Mouse (Mus musculus): ENCODE measurements around the gene Abcd2. TPM values are rescaled to one million over a fixed set of nuclear protein-coding genes. Genes with fewer than 3 reads are reported as not detected.

Gene Abcd2
- total and polyA plus RNA-seq, 3 experiments, result not detected

DNA sequence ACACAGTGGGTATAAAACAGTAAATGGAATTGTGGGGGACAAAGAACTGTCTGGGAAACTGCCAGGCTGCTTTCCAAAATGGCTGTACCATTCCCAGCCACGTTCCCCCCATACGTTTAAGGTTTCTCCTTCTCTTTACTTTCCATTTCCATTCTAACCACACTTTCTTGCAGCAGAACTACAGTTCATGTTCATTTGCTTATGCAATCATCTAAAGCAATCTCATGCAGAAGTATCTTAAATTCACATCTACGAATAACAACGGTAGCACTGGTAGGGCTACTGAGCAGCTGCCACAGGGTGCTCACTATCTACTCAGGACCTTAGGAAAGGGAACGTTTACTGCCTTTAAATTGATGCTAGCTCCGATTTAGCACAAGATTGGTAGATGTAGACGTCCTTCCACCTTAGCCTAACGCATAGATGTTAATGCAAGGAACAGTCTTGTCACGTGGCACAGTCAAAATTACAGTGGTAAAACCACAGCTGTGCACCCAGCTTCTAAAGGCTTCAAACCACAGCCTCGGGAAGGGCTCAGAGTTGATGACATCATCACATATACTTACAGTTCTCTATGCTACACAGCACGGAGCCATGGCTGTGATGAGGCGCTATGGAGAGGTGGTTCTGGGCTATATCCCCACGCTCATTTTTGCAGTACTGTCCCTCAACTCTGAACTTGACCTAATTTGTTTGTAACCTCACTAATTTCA lies 23.6 kb downstream of the Abcd2 start:
- H3K9me3 ChIP-seq (replicated peaks), result peaks cover 30% of the 10 kb centered on the region
- H3K36me3 ChIP-seq (replicated peaks), result no peaks in the 10 kb centered on the region
- no peak for DNase-seq (ENCODE audit: low spot score)
- no peaks in the 10 kb centered on the region for H3K4me1 ChIP-seq (ENCODE audit: insufficient read depth, low read depth, low read length)
- TF ChIP-seq TAL1 (conservative IDR thresholded peaks at IDR 0.05; ENCODE audit: low read depth, low read length), result no peak
- TF ChIP-seq GATA1 (IDR thresholded peaks at IDR 0.05; ENCODE audit: borderline replicate concordance, low read length), result no peak
- TF ChIP-seq CTCF (IDR thresholded peaks at IDR 0.05; ENCODE audit: low read depth, low read length), result no peak
- no peak for TF ChIP-seq GATA2 (IDR thresholded peaks at IDR 0.05; ENCODE audit: borderline replicate concordance, low read depth, low read length)
- no peak for TF ChIP-seq POLR2AphosphoS5 (IDR thresholded peaks at IDR 0.05; ENCODE audit: insufficient replicate concordance, low read depth, low read length)
- no peak for ATAC-seq (ENCODE audit: extremely low read depth, insufficient number of reproducible peaks, low FRiP score, poor library complexity, severe bottlenecking)
- H3K4me3 ChIP-seq (ENCODE audit: low read depth, low read length), result no peak overlapping the region
- H3K27me3 ChIP-seq (ENCODE audit: insufficient read depth, low read length), result no peaks in the 10 kb centered on the region

- TF ChIP-seq GATA2 (IDR thresholded peaks at IDR 0.05; ENCODE audit: borderline replicate concordance, low read depth, low read length) (no peak), GATA1 (IDR thresholded peaks at IDR 0.05; ENCODE audit: borderline replicate concordance, low read length) (no peak), TAL1 (conservative IDR thresholded peaks at IDR 0.05; ENCODE audit: low read depth, low read length) (no peak), POLR2AphosphoS5 (IDR thresholded peaks at IDR 0.05; ENCODE audit: insufficient replicate concordance, low read depth, low read length) (no peak), CTCF (IDR thresholded peaks at IDR 0.05; ENCODE audit: low read depth, low read length) (no peak)
- no peak overlapping the region for H3K4me3 ChIP-seq (ENCODE audit: low read depth, low read length)
- peaks cover 23% of the 10 kb centered on the region for H3K9me3 ChIP-seq (replicated peaks)
- no peaks in the 10 kb centered on the region for H3K36me3 ChIP-seq (replicated peaks)
- no peaks in the 10 kb centered on the region for H3K4me1 ChIP-seq (ENCODE audit: insufficient read depth, low read depth, low read length)
- H3K27me3 ChIP-seq (ENCODE audit: insufficient read depth, low read length), result no peaks in the 10 kb centered on the region
- no peak for DNase-seq (ENCODE audit: low spot score)
- ATAC-seq (ENCODE audit: extremely low read depth, insufficient number of reproducible peaks, low FRiP score, poor library complexity, severe bottlenecking), result no peak
Observed at GRCm38 (mm10) chr15:91165021-91165420, 26.6 kb downstream of the Abcd2 start.

DNA sequence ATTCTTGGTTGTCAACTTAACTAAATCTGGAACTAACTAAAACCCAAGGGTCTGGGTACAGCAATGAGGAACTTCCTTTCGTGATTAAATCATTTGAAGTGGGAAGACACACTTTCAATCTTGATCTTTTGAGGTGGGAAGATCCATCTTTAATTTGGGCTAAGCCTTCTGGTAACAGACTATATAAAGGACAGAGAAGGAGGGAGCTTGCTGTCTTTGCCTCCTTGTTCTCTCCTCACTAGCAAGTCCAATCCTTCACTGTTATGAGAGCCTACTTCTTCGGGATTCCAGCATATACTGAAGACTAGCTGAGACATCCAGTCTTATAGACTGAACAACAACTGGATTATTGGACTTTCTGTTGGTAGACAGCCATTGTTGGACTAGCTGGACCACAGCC lies 28.1 kb downstream of the Abcd2 start:
- Histone ChIP-seq H3K4me3 (ENCODE audit: low read depth, low read length) (no peak overlapping the region), H3K36me3 (replicated peaks) (no peaks in the 10 kb centered on the region), H3K4me1 (ENCODE audit: insufficient read depth, low read depth, low read length) (no peaks in the 10 kb centered on the region), H3K9me3 (replicated peaks) (peaks cover 26% of the 10 kb centered on the region), H3K27me3 (ENCODE audit: insufficient read depth, low read length) (no peaks in the 10 kb centered on the region)
- TF ChIP-seq CTCF (IDR thresholded peaks at IDR 0.05; ENCODE audit: low read depth, low read length) (no peak), GATA2 (IDR thresholded peaks at IDR 0.05; ENCODE audit: borderline replicate concordance, low read depth, low read length) (no peak), POLR2AphosphoS5 (IDR thresholded peaks at IDR 0.05; ENCODE audit: insufficient replicate concordance, low read depth, low read length) (no peak), TAL1 (conservative IDR thresholded peaks at IDR 0.05; ENCODE audit: low read depth, low read length) (no peak), GATA1 (IDR thresholded peaks at IDR 0.05; ENCODE audit: borderline replicate concordance, low read length) (no peak)
- ATAC-seq (ENCODE audit: extremely low read depth, insufficient number of reproducible peaks, low FRiP score, poor library complexity, severe bottlenecking), result no peak
- no peak for DNase-seq (ENCODE audit: low spot score)

- Histone ChIP-seq H3K4me3 (ENCODE audit: low read depth, low read length) (no peak overlapping the region), H3K27me3 (ENCODE audit: insufficient read depth, low read length) (no peaks in the 10 kb centered on the region), H3K9me3 (replicated peaks) (peaks cover 19% of the 10 kb centered on the region), H3K4me1 (ENCODE audit: insufficient read depth, low read depth, low read length) (no peaks in the 10 kb centered on the region), H3K36me3 (replicated peaks) (no peaks in the 10 kb centered on the region)
- ATAC-seq (ENCODE audit: extremely low read depth, insufficient number of reproducible peaks, low FRiP score, poor library complexity, severe bottlenecking) (no peak), DNase-seq (ENCODE audit: low spot score) (no peak)
- TF ChIP-seq GATA2 (IDR thresholded peaks at IDR 0.05; ENCODE audit: borderline replicate concordance, low read depth, low read length) (no peak), CTCF (IDR thresholded peaks at IDR 0.05; ENCODE audit: low read depth, low read length) (no peak), GATA1 (IDR thresholded peaks at IDR 0.05; ENCODE audit: borderline replicate concordance, low read length) (no peak), TAL1 (conservative IDR thresholded peaks at IDR 0.05; ENCODE audit: low read depth, low read length) (no peak), POLR2AphosphoS5 (IDR thresholded peaks at IDR 0.05; ENCODE audit: insufficient replicate concordance, low read depth, low read length) (no peak)
Observed at GRCm38 (mm10) chr15:91161153-91161552, 30.4 kb downstream of the Abcd2 start.

GRCm38 (mm10) chr15:91153311-91153710 lies 38.3 kb downstream of the Abcd2 start:
- DNase-seq (ENCODE audit: low spot score) (no peak), ATAC-seq (ENCODE audit: extremely low read depth, insufficient number of reproducible peaks, low FRiP score, poor library complexity, severe bottlenecking) (no peak)
- H3K4me1 ChIP-seq (ENCODE audit: insufficient read depth, low read depth, low read length), result no peaks in the 10 kb centered on the region
- peaks cover 15% of the 10 kb centered on the region for H3K9me3 ChIP-seq (replicated peaks)
- H3K27me3 ChIP-seq (ENCODE audit: insufficient read depth, low read length), result no peaks in the 10 kb centered on the region
- TF ChIP-seq POLR2AphosphoS5 (IDR thresholded peaks at IDR 0.05; ENCODE audit: insufficient replicate concordance, low read depth, low read length) (no peak), GATA2 (IDR thresholded peaks at IDR 0.05; ENCODE audit: borderline replicate concordance, low read depth, low read length) (no peak), GATA1 (IDR thresholded peaks at IDR 0.05; ENCODE audit: borderline replicate concordance, low read length) (no peak), TAL1 (conservative IDR thresholded peaks at IDR 0.05; ENCODE audit: low read depth, low read length) (no peak), CTCF (IDR thresholded peaks at IDR 0.05; ENCODE audit: low read depth, low read length) (no peak)
- H3K4me3 ChIP-seq (ENCODE audit: low read depth, low read length), result no peak overlapping the region
- H3K36me3 ChIP-seq (replicated peaks), result no peaks in the 10 kb centered on the region

- Histone ChIP-seq H3K36me3 (replicated peaks) (no peaks in the 10 kb centered on the region), H3K27me3 (ENCODE audit: insufficient read depth, low read length) (no peaks in the 10 kb centered on the region), H3K4me3 (ENCODE audit: low read depth, low read length) (no peak overlapping the region), H3K9me3 (replicated peaks) (peaks cover 13% of the 10 kb centered on the region), H3K4me1 (ENCODE audit: insufficient read depth, low read depth, low read length) (no peaks in the 10 kb centered on the region)
- DNase-seq (ENCODE audit: low spot score) (no peak), ATAC-seq (ENCODE audit: extremely low read depth, insufficient number of reproducible peaks, low FRiP score, poor library complexity, severe bottlenecking) (no peak)
- TF ChIP-seq TAL1 (conservative IDR thresholded peaks at IDR 0.05; ENCODE audit: low read depth, low read length) (no peak), CTCF (IDR thresholded peaks at IDR 0.05; ENCODE audit: low read depth, low read length) (no peak), GATA1 (IDR thresholded peaks at IDR 0.05; ENCODE audit: borderline replicate concordance, low read length) (no peak), POLR2AphosphoS5 (IDR thresholded peaks at IDR 0.05; ENCODE audit: insufficient replicate concordance, low read depth, low read length) (no peak), GATA2 (IDR thresholded peaks at IDR 0.05; ENCODE audit: borderline replicate concordance, low read depth, low read length) (no peak)
Observed at GRCm38 (mm10) chr15:91152592-91152991, 39.0 kb downstream of the Abcd2 start.
